Mouse (Mus musculus): Measurements from ENCODE around the gene Bhlha9. TPM values are rescaled to one million over a fixed set of nuclear protein-coding genes. Genes with fewer than 3 reads are reported as not detected.
A peak's percentile ranks its signal among the peaks of the same experiment; 100 is the strongest.
"Not testable (repeated sequence)": the region's sequence is repeated elsewhere in the genome, so short reads cannot be mapped to it uniquely, and the experiment has no call there.

The Bhlha9 gene
- total RNA-seq, 2 experiments from 2014 or later: not detected

- no peak for DNase-seq (ENCODE audit: low spot score)
These were observed 10.3 kb upstream of the Bhlha9 start for GRCm38 (mm10) chr11:76661790-76662468.

GRCm38 (mm10) chr11:76666002-76666649 lies 6.1 kb upstream of the Bhlha9 start:
- no peak for DNase-seq (ENCODE audit: low spot score)

DNA sequence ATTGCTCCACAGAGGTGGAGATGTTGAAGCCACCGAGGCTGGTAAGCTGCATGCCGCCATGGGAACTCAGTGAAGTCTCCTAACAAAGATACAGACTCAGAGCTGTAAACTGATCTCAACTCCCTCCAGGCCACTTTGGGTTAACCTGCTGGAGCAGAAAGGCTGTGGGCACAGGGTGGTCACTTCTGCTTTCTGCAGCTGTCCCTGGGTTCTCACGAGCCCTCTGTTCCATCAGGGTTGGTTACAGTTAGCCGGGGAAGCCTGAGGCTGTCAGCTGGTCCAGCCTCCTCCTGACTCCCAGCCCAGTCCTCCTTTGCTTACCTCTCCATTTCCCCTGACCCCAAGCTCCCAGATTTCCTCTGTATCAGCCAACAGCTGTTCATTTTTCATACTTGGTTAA lies 4.5 kb upstream of the Bhlha9 start:
- DNase-seq (ENCODE audit: low spot score): no peak

GRCm38 (mm10) chr11:76672561-76673384 lies 503 bp downstream of the Bhlha9 start:
- DNase-seq (ENCODE audit: low spot score): no peak

GRCm38 (mm10) chr11:76674199-76674598 lies 1.9 kb downstream of the Bhlha9 start:
- DNase-seq (ENCODE audit: low spot score): no peak

- DNase-seq (ENCODE audit: low spot score): no peak
These were observed 2.4 kb downstream of the Bhlha9 start for GRCm38 (mm10) chr11:76674704-76675103.

DNA sequence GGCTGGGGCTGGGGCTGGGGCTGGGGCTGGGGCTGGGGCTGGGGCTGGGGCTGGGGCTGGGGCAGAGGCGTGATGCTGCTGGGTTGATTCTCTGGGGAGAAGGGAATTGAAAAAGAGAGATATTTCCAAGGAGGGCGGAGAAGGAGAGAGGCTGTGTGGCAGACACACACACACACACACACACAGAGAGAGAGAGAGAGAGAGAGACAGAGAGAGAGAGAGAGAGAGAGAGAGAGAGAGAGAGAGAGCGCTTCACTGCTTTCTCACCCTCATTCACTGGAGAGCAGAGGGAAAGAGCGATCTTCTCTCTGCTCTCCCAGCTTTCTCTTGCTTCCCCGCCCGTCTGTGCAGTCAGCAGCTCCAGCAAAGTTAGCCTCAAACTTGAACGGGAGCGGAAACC lies 7.2 kb downstream of the Bhlha9 start, which contains the start of gene Trarg1:
Gene Trarg1, plus strand, starts transcription at position 301 of the 400 bp plus-strand sequence.
- not testable (repeated sequence) for DNase-seq (ENCODE audit: low spot score)

- no peak for DNase-seq (ENCODE audit: low spot score)
These were observed 13.3 kb downstream of the Bhlha9 start for GRCm38 (mm10) chr11:76685604-76686003.

GRCm38 (mm10) chr11:76692096-76692495 lies 19.8 kb downstream of the Bhlha9 start:
- no peak for DNase-seq (ENCODE audit: low spot score)

DNA sequence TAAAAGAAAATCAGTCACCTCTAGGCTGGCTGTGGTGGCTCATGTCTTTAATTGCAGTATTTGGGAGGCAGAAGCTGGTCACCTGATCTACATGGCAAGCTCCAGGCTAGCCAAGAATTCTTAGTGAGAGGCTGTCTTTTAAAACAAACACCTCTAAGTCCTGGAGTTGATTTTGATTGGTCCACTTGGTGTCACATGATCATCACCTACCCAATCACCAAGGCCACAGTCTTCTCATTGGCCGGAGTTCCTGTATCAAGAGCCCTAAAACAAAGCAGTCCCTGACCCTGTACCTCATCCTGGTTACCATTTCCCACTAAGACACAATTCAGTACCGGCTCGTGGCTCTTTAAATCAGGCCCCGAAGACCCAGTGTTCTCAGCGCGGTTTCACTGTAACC lies 23.5 kb downstream of the Bhlha9 start:
- no peak for DNase-seq (ENCODE audit: low spot score)

GRCm38 (mm10) chr11:76699626-76700025 lies 27.4 kb downstream of the Bhlha9 start:
- no peak for DNase-seq (ENCODE audit: low spot score)

DNA sequence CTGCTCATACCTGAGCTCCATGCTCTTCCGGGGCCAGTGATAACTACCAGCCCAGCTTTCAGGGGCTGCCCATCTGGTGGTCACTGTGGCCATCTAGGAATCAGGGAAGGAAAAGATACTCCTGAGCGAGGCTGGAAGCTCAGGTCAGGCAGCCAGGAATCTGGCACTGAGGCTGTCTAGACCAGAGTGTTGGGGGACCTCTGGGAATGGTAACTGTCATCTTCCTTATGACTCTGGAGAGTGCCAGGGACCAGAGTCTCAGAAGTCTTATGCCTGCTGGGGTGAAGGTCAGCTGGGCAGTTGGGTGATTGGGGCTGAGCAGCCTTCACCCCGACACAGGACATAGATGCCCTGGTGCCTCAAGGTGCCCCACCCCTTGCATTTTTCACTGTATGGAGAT lies 35.4 kb downstream of the Bhlha9 start:
- no peak for DNase-seq (ENCODE audit: low spot score)

GRCm38 (mm10) chr11:76708066-76708465 lies 35.8 kb downstream of the Bhlha9 start:
- no peak for DNase-seq (ENCODE audit: low spot score)

DNA sequence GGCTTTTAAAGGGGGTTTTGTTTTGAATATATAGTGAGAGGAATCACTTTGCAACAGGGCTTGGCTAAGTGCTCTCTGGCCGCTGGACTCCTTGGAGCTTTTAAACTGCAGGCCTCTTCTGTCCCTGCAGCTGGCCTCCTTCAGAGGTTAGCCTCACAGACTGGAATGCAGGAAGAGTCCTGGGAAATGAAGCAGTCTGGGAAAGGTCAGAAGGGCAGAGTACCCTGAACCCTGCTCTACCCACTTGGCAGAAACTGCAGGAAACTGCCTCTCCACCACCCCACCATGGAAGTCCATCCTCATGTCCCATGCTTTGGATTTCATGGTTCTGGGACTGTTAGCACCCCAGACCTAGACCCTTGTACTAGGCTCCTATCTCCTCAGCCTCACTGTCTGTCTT lies 36.6 kb downstream of the Bhlha9 start:
- DNase-seq (ENCODE audit: low spot score): no peak

DNA sequence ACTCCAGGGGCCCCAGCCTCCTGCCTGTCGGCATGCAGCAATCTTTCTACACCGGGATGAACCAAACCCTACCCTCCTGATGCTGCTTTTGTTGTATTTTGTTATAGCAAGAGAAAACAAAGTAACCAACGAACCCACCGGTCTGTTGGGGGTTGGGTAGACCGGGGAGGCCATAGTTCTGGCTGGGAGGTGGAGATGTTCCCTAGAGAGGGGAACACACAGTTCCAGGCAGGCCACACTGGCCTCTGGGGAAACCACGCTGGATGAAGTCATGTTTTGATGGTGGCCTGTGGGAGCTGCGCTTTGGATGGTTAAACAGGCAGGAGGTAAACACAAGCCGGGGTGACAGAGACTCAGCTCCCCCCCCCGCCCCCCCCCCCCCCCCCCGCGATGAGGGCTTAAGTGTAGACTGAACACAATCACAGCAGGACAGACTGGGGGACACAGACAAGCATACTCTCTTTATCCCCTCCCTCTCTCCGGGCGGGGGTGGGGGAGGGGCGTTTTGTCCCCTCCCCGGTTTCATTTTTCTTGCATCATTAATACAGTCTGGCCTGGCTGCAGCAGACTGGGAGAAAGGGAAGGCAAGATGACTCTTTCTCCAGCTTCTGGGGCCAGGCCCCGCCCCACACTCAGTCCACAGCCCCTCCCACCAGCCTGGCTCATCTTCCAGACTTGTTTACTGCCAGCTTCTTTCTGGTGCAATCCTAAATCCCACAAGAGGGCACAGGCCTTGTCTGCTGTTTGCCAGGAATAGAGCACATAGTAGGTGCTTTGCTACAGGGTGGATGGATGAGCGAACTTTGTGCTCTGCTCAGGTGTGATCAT lies 37.6 kb downstream of the Bhlha9 start:
- peak; percentile 54 for DNase-seq (ENCODE audit: low spot score)

- DNase-seq (ENCODE audit: low spot score): no peak
These were observed 44.7 kb downstream of the Bhlha9 start for GRCm38 (mm10) chr11:76717000-76717399.

Other genes with a start within 250 kb of the Bhlha9 start
- 10 to 100 TPM in 1 of 2 experiments, 1 to 10 TPM in 1; 8.2 to 12.8 TPM for gene Abr, start 50.2 kb upstream of the Bhlha9 start, total RNA-seq (2021)
- 1 to 10 TPM; 1.1 to 2.9 TPM for gene Trarg1, start 7.3 kb downstream of the Bhlha9 start, total RNA-seq (2021)
- 10 to 100 TPM; 22.7 to 24.5 TPM for gene Gosr1, start 91.1 kb downstream of the Bhlha9 start, total RNA-seq (2021)
- gene Cpd, start 174.5 kb downstream of the Bhlha9 start, total RNA-seq (2021): 10 to 100 TPM; 26.2 to 29.0 TPM
- not detected for gene Tmigd1, start 229.7 kb downstream of the Bhlha9 start, total RNA-seq (2021)